Mouse (Mus musculus): Measurements from ENCODE around the gene Wdr70. TPM values are rescaled to one million over a fixed set of nuclear protein-coding genes. Genes with fewer than 3 reads are reported as not detected.

Gene Wdr70
- polyA plus RNA-seq, 1 experiment from 2014 or later: 81.8 TPM

DNA sequence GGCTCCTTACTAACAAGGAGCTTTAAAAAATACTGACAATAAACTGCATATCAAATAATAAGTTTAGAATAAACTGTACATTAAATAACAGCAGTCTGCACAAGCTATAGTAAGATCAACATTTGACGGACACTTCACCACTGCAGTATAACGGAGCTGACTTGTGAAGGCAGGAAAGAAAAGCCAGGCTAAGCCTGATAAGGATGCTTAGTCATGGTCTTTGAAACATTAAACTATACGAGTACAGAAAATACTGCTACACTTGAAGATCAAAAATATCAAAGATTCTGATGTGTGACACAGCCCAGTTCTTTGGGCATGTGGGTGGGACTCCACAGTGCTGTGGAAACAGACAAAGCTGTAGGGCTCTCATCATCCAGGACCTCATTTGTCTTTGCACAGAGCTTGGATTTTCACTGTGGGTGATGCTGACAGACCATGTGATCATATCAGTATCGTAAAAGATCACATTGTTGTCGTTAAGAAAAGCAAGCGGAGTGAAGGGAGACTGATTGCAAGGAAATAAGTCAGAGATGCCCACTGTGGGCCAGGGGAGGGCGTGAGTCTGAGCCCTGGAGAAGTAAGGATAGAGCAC lies 163.3 kb downstream of the Wdr70 start:
- H3K9me3 ChIP-seq (ENCODE audit: control insufficient read depth, low read length): no peaks in the 10 kb centered on the region
- H3K36me3 ChIP-seq (ENCODE audit: control insufficient read depth, insufficient read depth, low read length): no peaks in the 10 kb centered on the region
- WGBS: 88% methylated on average over 7 of the region's 7 CpGs
- DNase-seq (ENCODE audit: low spot score): no peak
- H3K27me3 ChIP-seq (ENCODE audit: control insufficient read depth, insufficient read depth, low read length): no peaks in the 10 kb centered on the region
- ATAC-seq (ENCODE audit: insufficient read depth, low FRiP score, low TSS enrichment): no peak
- H3K27ac ChIP-seq (ENCODE audit: low read depth, low read length): no peak overlapping the region
- H3K4me2 ChIP-seq (ENCODE audit: low read depth): no peak overlapping the region
- H3K4me3 ChIP-seq (ENCODE audit: low read depth, low read length): no peak overlapping the region
- H3K9ac ChIP-seq (ENCODE audit: low read length): no peak overlapping the region
- H3K4me1 ChIP-seq (ENCODE audit: control insufficient read depth, insufficient read depth, low read length): no peaks in the 10 kb centered on the region

DNA sequence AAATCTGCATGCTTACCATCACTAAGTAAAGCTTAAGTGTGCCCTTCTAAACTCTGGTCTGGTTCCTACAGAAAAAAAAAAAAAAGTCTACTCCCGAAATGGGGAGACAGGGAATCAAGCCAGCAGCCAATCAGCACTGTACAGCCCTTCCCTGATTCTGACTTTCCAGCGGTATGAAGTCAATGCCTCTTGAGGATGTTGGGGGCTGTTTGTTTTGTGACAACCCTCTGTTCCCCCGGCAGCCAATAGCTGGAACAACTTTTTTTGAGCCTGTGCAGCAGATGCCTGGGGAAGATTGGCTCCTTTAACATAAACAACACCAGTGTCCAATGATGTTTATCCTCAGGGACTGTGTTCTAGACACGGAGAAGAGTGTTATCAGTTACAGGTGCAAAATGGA lies 164.4 kb downstream of the Wdr70 start:
- DNase-seq (ENCODE audit: low spot score) (no peak), ATAC-seq (ENCODE audit: insufficient read depth, low FRiP score, low TSS enrichment) (no peak)
- no peaks in the 10 kb centered on the region for H3K27me3 ChIP-seq (ENCODE audit: control insufficient read depth, insufficient read depth, low read length)
- no peaks in the 10 kb centered on the region for H3K4me1 ChIP-seq (ENCODE audit: control insufficient read depth, insufficient read depth, low read length)
- no peak overlapping the region for H3K9ac ChIP-seq (ENCODE audit: low read length)
- no peaks in the 10 kb centered on the region for H3K9me3 ChIP-seq (ENCODE audit: control insufficient read depth, low read length)
- 61% methylated on average over 4 of the region's 4 CpGs for WGBS
- H3K4me3 ChIP-seq (ENCODE audit: low read depth, low read length): no peak overlapping the region
- H3K27ac ChIP-seq (ENCODE audit: low read depth, low read length): no peak overlapping the region
- H3K4me2 ChIP-seq (ENCODE audit: low read depth): no peak overlapping the region
- H3K36me3 ChIP-seq (ENCODE audit: control insufficient read depth, insufficient read depth, low read length): no peaks in the 10 kb centered on the region

DNA sequence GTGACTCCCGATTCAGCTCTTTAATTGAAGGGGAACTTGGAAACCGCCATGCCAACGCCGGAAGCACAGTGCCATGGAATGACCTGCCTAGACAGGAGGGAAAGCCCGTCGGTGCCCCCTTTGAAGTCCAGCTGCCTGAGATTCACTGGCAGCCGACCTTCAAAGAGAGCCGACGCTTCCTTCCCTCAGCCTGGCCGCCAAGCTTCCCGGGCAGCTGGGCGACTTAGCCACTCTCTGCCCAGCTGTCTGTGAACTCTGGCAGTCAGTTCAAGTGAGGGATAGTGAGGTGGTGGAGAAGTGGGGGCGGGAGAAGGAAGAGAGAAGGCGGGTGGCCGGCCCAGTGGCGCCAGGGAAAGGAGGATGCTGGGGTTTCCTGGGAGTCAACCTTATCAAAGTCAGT lies 164.9 kb downstream of the Wdr70 start:
- DNase-seq (ENCODE audit: low spot score): no peak

DNA sequence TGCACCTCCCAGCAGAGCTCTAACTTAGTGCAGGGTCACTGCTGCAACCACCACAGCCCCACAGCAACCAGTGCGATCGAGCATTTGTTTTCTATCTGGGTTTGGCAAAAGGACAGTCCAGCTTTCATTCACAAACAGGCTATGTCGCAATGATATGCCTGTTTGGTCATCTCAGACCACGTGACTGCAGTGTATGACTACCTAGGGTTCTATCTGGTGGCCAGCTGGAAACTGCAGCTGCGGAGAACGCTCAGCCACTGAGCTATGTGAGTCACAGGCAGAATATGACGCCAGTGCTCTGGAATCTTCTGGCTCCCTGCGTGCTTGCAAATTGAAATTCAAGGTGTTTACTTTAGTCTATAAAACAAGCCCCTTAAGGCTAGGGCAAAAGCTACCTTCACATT lies 167.4 kb downstream of the Wdr70 start:
- no peak overlapping the region for H3K4me3 ChIP-seq (ENCODE audit: low read depth, low read length)
- no peak for ATAC-seq (ENCODE audit: insufficient read depth, low FRiP score, low TSS enrichment)
- H3K27ac ChIP-seq (ENCODE audit: low read depth, low read length): no peak overlapping the region
- no peaks in the 10 kb centered on the region for H3K27me3 ChIP-seq (ENCODE audit: control insufficient read depth, insufficient read depth, low read length)
- H3K4me1 ChIP-seq (ENCODE audit: control insufficient read depth, insufficient read depth, low read length): no peaks in the 10 kb centered on the region
- no peak overlapping the region for H3K9ac ChIP-seq (ENCODE audit: low read length)
- no peaks in the 10 kb centered on the region for H3K36me3 ChIP-seq (ENCODE audit: control insufficient read depth, insufficient read depth, low read length)
- no peak for DNase-seq (ENCODE audit: low spot score)
- no peaks in the 10 kb centered on the region for H3K9me3 ChIP-seq (ENCODE audit: control insufficient read depth, low read length)
- H3K4me2 ChIP-seq (ENCODE audit: low read depth): no peak overlapping the region
- WGBS: 80% methylated on average over 8 of the region's 8 CpGs

More for the DNA sequence above, 164.9 kb downstream of the Wdr70 start:
- no peak overlapping the region for H3K4me2 ChIP-seq (ENCODE audit: low read depth)
- H3K36me3 ChIP-seq (ENCODE audit: control insufficient read depth, insufficient read depth, low read length): no peaks in the 10 kb centered on the region
- H3K27ac ChIP-seq (ENCODE audit: low read depth, low read length): no peak overlapping the region
- no peak overlapping the region for H3K4me3 ChIP-seq (ENCODE audit: low read depth, low read length)
- no peak overlapping the region for H3K9ac ChIP-seq (ENCODE audit: low read length)
- 43% methylated on average over 16 of the region's 16 CpGs for WGBS
- no peaks in the 10 kb centered on the region for H3K4me1 ChIP-seq (ENCODE audit: control insufficient read depth, insufficient read depth, low read length)
- no peaks in the 10 kb centered on the region for H3K9me3 ChIP-seq (ENCODE audit: control insufficient read depth, low read length)
- no peak for ATAC-seq (ENCODE audit: insufficient read depth, low FRiP score, low TSS enrichment)
- no peaks in the 10 kb centered on the region for H3K27me3 ChIP-seq (ENCODE audit: control insufficient read depth, insufficient read depth, low read length)

DNA sequence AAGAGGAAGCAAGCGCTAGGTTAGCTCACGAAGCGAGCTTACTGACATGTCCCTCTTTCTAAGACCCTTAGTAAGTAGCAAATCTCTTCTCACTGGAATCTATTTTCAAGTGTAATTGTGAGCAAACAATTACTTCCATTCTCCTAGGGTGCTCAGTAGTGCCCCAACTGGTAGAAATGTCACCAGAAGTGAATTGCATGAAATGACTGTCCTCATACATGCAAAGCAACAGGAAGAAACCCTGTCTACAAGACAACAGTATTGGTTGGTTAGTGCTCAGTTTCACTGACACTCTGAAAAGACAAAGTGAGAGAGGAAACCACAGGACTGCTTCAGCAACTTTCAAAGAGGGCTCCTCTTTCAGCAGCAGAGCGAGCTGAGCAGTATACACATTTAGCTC lies 173.6 kb downstream of the Wdr70 start:
- no peak overlapping the region for H3K9ac ChIP-seq (ENCODE audit: low read length)
- 97% methylated on average over 4 of the region's 4 CpGs for WGBS
- H3K27me3 ChIP-seq (ENCODE audit: control insufficient read depth, insufficient read depth, low read length): no peaks in the 10 kb centered on the region
- H3K9me3 ChIP-seq (ENCODE audit: control insufficient read depth, low read length): no peaks in the 10 kb centered on the region
- H3K4me1 ChIP-seq (ENCODE audit: control insufficient read depth, insufficient read depth, low read length): no peaks in the 10 kb centered on the region
- DNase-seq (ENCODE audit: low spot score): no peak
- no peak overlapping the region for H3K27ac ChIP-seq (ENCODE audit: low read depth, low read length)
- H3K4me3 ChIP-seq (ENCODE audit: low read depth, low read length): no peak overlapping the region
- H3K36me3 ChIP-seq (ENCODE audit: control insufficient read depth, insufficient read depth, low read length): no peaks in the 10 kb centered on the region
- H3K4me2 ChIP-seq (ENCODE audit: low read depth): no peak overlapping the region
- no peak for ATAC-seq (ENCODE audit: insufficient read depth, low FRiP score, low TSS enrichment)

DNA sequence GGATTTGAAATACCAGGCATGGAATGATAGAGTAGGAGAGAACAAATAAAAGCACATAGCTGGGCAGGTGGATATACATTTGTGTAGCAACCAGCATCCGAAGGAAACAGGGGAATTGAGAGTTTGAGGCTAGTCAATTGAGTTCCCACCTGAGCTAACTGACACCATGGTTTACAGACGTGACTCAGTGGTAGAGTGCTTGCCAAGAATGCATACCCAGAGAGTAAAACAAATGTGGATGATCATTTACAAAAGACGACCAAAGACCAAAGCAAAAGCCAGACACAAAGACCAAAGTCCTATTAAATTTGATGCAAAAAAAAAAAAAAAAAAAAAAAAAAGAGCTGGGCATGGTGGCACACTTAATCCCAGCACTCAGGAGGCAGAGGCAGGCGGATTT lies 175.7 kb downstream of the Wdr70 start:
- no peak overlapping the region for H3K27ac ChIP-seq (ENCODE audit: low read depth, low read length)
- H3K36me3 ChIP-seq (ENCODE audit: control insufficient read depth, insufficient read depth, low read length): no peaks in the 10 kb centered on the region
- no peak overlapping the region for H3K9ac ChIP-seq (ENCODE audit: low read length)
- WGBS: 96% methylated on average over 4 of the region's 4 CpGs
- no peaks in the 10 kb centered on the region for H3K9me3 ChIP-seq (ENCODE audit: control insufficient read depth, low read length)
- ATAC-seq (ENCODE audit: insufficient read depth, low FRiP score, low TSS enrichment) (no peak), DNase-seq (ENCODE audit: low spot score) (no peak)
- no peaks in the 10 kb centered on the region for H3K4me1 ChIP-seq (ENCODE audit: control insufficient read depth, insufficient read depth, low read length)
- no peaks in the 10 kb centered on the region for H3K27me3 ChIP-seq (ENCODE audit: control insufficient read depth, insufficient read depth, low read length)
- no peak overlapping the region for H3K4me2 ChIP-seq (ENCODE audit: low read depth)
- H3K4me3 ChIP-seq (ENCODE audit: low read depth, low read length): no peak overlapping the region

DNA sequence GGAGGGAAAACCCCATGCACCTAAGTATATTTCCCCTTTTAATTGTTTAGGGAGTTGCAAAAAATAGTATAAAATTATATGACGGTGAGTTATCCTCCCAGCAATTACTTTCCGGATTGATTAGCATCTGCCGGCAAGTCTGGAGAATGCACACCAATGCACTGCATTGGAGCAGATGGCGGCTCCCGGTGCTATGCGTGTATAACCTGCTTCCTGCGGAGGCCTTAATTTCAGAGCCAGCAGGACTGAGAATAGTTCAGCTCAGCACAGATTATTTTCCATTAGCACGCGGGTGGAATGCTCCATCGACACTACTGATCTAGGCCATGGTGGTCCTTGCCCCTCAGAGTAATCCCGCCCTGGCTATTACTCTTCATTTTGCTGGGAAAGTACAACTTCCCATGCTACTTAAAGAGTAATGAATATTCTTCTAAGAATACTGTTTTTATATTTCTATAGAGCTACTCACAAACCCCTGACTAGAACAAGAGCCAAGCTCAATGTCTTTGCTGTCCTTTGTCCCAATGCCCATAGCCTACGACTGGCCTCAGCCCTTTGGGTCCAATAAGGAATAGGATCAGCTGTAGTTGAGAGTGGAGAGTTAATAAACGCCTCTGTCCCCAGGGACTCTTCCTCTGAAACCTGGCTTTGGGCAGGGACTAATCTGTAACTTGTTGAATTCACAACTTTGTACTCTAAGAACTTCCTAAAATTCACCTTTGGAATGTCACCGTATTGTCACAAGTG lies 176.5 kb downstream of the Wdr70 start:
- ATAC-seq (ENCODE audit: insufficient read depth, low FRiP score, low TSS enrichment) (no peak), DNase-seq (ENCODE audit: low spot score) (no peak)
- H3K27me3 ChIP-seq (ENCODE audit: control insufficient read depth, insufficient read depth, low read length): no peaks in the 10 kb centered on the region
- 91% methylated on average over 14 of the region's 14 CpGs for WGBS
- H3K9ac ChIP-seq (ENCODE audit: low read length): no peak overlapping the region
- H3K36me3 ChIP-seq (ENCODE audit: control insufficient read depth, insufficient read depth, low read length): no peaks in the 10 kb centered on the region; the same call in 1 of the 2 replicates
- no peaks in the 10 kb centered on the region for H3K4me1 ChIP-seq (ENCODE audit: control insufficient read depth, insufficient read depth, low read length)
- H3K4me2 ChIP-seq (ENCODE audit: low read depth): no peak overlapping the region
- H3K4me3 ChIP-seq (ENCODE audit: low read depth, low read length): no peak overlapping the region
- no peaks in the 10 kb centered on the region for H3K9me3 ChIP-seq (ENCODE audit: control insufficient read depth, low read length)
- no peak overlapping the region for H3K27ac ChIP-seq (ENCODE audit: low read depth, low read length)

DNA sequence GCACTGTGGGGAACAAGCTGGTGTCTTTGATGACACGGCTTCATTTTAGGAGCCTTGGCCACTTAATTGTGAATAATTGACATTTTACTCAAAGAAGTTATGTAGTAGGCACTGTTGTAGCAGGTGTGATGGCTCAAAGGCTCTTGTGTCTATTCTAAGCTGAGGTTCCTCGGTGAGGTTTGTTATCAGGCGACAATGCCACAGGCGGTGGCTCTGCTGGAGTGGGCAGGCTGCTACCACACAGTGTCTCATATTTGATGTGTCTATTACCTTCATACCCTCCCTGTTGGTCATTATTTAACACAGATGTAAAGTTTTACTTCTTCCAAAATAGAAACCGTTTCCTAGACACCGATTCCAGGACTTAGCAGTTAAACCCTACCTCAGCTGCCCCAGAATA lies 177.9 kb downstream of the Wdr70 start:
- no peak for ATAC-seq (ENCODE audit: insufficient read depth, low FRiP score, low TSS enrichment)
- Histone ChIP-seq H3K36me3 (ENCODE audit: control insufficient read depth, insufficient read depth, low read length) (no peaks in the 10 kb centered on the region; the same call in 1 of the 2 replicates), H3K4me2 (ENCODE audit: low read depth) (no peak overlapping the region), H3K27ac (ENCODE audit: low read depth, low read length) (no peak overlapping the region), H3K4me1 (ENCODE audit: control insufficient read depth, insufficient read depth, low read length) (no peaks in the 10 kb centered on the region), H3K9me3 (ENCODE audit: control insufficient read depth, low read length) (no peaks in the 10 kb centered on the region), H3K27me3 (ENCODE audit: control insufficient read depth, insufficient read depth, low read length) (no peaks in the 10 kb centered on the region), H3K9ac (ENCODE audit: low read length) (no peak overlapping the region), H3K4me3 (ENCODE audit: low read depth, low read length) (no peak overlapping the region)
- 93% methylated on average over 6 of the region's 6 CpGs for WGBS
- no peak for DNase-seq (ENCODE audit: low spot score)

DNA sequence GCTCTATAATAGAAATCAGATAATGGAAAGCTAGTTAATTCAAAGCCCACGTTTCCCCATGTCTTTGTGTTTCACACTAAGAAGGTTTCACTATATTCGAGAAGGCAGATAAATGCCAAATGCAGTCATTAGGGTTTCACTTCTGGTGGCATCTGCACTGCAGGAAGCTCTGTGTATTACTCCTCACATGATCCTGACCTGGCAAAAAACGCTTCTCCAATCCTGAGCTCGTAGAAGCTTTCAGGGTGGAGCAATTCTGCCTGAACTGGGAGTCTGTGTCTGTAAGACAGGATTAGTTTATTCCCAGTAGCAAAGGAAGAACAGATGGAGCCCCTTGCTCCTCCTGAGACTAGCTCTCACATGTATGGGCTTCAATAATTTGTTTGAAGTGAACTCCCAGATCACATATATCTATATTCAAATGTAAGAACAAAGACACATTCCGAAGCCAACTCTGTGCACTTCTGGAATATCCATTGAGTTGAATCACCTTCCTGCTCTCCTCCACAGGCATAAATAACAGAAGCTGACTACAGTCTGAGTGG lies 192.4 kb downstream of the Wdr70 start:
- Histone ChIP-seq H3K9me3 (ENCODE audit: control insufficient read depth, low read length) (no peaks in the 10 kb centered on the region), H3K4me1 (ENCODE audit: control insufficient read depth, insufficient read depth, low read length) (no peaks in the 10 kb centered on the region), H3K36me3 (ENCODE audit: control insufficient read depth, insufficient read depth, low read length) (no peaks in the 10 kb centered on the region), H3K4me2 (ENCODE audit: low read depth) (no peak overlapping the region), H3K4me3 (ENCODE audit: low read depth, low read length) (no peak overlapping the region), H3K27ac (ENCODE audit: low read depth, low read length) (no peak overlapping the region), H3K27me3 (ENCODE audit: control insufficient read depth, insufficient read depth, low read length) (no peaks in the 10 kb centered on the region), H3K9ac (ENCODE audit: low read length) (no peak overlapping the region)
- WGBS: 79% methylated on average over 5 of the region's 5 CpGs
- no peak for DNase-seq (ENCODE audit: low spot score)
- no peak for ATAC-seq (ENCODE audit: insufficient read depth, low FRiP score, low TSS enrichment)

Data from neural tube, embryonic 11.5 days (tissue).